Mouse (Mus musculus) kidney, postnatal 36 days (tissue): ENCODE results near the gene Cracr2b.
"Not testable (repeated sequence)": the region's sequence is repeated elsewhere in the genome, so short reads cannot be mapped to it uniquely, and the experiment has no call there.

Experiments
- DNase-seq, 2 experiments: peaks; one replicate each; pipeline ENCODE4 v3.0.0; 2021 to 2022; ENCODE audit warnings: mixed read lengths in 2 of 2

Gene Cracr2b

GRCm38 (mm10) chr7:141433517-141434400 is 27.1 kb upstream of the Cracr2b start:
- no peak for DNase-seq

DNA sequence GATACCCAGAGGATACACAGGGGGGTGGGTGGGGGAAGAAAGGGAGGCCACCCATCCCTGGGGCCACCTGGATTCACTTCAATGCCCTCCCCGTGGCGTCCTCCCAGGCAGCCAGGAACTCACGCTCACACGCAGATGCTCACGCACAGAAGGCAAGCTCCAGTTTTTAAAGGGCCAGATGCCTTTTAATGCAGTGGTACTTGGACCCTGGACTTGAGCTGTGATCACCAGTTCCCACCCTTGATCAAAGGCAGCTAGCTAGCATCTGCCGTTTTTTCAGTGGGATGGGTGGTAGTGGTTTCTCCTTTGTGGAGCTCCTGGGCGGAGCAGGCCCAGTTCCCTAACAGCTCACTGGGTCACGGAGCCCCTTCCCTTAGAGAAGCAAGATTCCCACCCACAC is 26.4 kb upstream of the Cracr2b start:
- peak; percentile 56 to 59 for DNase-seq

DNA sequence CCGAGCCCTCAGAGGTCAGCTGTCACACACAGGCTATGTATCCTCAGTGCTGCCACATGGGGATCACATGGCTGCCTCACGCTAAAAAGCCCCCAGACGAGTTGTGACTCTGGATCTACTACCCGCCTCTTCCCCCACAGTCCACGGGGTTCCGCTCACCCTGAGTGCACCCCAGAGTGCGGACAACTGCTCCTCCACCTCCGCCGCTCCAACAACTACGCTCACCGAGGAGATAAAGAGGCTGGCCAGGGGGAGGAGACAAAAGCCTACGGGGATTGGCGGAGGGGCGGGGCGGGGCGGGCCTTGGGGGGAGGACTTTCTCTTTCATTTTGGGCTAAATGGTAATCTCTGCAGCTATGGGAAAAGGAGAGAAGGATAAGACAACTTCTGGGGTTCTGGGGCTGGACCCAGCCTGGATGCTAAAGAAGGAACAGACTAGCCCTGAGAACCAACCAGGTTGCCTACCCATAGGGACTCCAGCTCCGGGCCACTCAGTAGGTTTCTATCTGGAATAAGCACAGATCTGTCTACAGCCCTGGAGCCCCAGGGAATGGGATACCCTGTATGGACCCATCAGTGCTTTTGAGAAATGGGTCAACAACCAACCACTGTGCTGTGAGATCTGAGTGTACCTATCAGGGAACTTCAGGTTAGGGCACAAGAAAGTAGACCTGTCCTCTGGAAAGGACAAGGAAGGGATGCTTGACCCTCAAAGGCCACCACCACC is 25.6 kb upstream of the Cracr2b start:
- DNase-seq: peak; percentile 65 to 76

DNA sequence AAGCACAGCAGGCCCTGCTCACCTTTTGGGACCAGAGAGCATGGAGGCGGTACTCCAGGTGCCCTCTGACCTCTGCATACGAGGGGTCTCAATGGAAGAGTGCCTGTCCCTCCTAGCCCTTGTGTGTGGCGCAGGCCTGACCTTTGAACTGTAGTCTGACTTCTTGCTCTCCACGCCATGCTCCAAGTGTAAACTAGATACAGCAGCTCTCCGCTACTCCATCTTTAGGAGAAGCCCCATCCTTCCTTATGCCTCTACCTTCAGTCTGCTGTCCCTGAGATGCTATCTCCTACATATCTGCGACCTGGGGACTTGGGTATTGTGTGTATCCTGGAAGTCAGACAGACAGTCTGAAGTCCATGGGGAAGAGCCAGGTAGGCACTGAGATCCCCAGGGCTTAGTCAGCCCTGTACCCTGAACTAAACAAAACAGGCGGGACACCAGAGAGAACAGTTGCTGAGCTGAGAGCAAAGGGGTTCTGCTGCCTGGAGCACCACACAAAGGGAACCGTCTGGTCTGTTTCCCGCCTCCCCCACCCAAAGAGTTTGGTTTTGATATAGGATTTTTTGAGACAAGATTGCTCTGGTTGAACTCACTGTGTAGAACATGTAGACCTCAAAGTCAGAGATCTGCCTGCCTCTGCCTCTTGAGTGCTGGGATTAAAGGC is 24.9 kb upstream of the Cracr2b start:
- peak in 1 of 2 experiments; percentile 47 for DNase-seq

- no peak for DNase-seq
These were observed 24.4 kb upstream of the Cracr2b start for GRCm38 (mm10) chr7:141436523-141436892.

- peak; percentile 81 to 91 for DNase-seq
These were observed 23.4 kb upstream of the Cracr2b start, which contains the start of gene Slc25a22 for GRCm38 (mm10) chr7:141437178-141438120. TSS of gene Slc25a22 (minus strand) at chr7:141437892.

DNA sequence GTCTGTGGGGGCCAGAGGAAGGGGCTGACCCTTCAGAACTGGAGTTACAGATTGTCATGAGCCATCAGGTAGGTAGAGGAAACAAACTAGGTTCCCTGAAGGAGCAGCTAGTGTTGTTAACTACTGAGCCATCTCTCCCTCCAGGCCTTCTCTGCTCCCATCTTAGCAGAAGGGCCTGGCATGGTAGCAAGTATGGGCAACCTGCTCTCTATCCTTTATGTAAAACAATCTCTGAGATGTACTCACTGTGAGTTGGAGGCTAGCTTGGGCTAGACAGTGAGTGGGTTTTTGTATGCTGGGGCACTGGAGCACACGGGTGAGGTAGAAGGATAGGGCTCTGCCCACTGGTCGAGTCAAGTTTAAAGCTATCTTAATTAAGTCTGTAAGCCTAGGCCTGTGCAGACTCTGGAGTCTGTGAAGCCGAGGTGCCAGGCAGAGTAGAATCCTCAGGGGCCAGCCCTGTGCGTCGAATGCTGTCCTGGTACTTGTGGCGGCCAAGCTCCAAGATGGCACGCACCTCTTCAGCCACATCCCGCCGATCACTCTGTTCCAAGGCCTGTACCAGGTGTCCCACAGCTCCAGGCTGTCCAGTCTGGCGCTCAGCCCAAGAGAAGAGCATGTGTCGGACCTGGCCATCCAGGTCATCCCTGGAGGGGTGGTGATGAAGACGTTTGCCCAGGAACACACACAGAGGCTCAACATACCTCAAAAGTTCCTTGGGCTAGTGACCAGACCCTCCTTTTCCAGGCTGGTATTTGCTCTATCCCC is 22.5 kb upstream of the Cracr2b start:
- DNase-seq: no peak

DNA sequence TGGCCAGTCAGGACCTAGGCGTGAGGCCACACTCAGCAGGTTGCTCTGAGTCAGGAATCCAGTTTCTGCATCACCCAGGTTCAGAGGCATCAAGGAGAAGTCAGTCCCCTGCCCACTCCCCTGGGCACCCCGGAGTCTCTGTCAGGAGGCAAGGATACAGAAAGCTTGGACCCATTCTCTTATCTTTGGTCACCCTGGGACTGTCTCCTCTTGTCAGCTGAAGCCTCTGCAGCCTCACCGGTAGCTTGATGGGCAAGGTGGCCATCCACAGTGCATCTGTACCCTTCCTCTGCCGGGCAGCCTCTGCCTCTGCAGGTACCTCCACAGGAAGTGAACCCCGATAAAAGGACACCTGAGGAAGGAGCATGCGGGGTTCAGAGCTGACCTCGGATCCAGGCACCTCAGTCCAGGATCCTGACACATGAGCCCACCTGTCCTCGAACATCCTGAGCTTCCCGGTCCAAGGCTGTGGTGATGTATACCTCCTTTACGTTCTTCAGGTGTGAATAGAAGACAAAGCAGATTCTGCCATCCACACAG is 21.7 kb upstream of the Cracr2b start:
- DNase-seq: no peak

GRCm38 (mm10) chr7:141439811-141440210 is 21.1 kb upstream of the Cracr2b start:
- no peak for DNase-seq

DNA sequence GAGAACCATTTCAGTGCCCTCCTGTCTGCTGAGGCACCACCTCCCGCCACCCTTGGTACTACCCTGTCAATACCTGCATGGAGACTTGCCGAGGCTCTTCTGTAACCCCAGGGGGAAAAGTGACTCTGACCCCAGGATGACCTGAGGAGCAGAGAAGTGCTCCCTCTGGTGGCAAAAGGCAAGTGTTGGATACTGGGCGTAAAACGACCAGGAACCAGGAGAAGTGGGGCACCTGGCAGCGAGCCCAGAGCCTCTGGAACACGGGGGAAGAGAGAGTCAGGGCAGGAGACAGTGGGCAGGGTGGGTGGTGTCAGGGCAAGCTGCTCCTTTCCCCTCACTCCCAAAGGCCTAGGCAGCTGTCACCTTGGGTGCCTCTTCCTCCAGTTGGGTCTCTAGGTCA is 20.3 kb upstream of the Cracr2b start:
- DNase-seq: peak; percentile 78 to 88

DNA sequence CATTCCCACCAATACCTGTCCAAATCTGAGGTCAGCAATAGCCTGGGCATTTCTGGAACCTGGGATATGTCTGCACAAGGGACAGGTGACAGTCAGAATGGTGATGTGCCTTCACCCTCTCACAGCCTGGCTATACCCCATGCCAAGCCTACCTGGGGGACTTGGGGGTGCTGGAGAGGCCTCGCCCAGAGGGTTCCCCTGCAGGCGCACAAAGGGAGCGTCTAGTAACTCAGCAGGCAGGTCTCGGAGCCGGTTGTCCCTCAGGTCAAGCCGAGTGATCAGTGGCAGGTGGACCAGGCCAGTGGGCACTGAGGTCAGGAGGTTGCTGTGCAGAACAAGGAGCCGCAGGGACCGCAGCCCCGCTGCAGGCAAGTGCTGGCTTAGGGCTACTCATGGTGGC is 19.4 kb upstream of the Cracr2b start:
- DNase-seq: no peak

DNA sequence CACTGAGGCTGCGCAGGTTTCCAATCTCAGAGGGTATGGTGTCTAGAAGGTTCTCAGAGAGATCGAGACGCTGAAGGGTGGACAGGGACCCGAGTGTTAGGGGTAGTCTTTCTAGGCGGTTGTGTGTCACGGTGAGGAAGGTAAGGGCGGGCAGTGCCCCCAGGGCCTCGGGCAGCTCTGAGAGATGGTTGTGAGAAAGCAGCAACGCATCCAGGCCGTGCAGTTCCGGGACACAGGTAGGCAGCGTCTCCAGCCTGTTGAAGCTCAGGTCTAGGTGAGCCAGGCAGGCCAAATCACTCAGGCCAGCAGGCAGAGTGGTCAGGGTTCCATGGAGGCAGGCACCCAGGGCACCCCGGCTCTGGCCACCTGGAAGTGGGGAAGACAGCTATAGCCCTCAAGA is 18.7 kb upstream of the Cracr2b start:
- no peak for DNase-seq

DNA sequence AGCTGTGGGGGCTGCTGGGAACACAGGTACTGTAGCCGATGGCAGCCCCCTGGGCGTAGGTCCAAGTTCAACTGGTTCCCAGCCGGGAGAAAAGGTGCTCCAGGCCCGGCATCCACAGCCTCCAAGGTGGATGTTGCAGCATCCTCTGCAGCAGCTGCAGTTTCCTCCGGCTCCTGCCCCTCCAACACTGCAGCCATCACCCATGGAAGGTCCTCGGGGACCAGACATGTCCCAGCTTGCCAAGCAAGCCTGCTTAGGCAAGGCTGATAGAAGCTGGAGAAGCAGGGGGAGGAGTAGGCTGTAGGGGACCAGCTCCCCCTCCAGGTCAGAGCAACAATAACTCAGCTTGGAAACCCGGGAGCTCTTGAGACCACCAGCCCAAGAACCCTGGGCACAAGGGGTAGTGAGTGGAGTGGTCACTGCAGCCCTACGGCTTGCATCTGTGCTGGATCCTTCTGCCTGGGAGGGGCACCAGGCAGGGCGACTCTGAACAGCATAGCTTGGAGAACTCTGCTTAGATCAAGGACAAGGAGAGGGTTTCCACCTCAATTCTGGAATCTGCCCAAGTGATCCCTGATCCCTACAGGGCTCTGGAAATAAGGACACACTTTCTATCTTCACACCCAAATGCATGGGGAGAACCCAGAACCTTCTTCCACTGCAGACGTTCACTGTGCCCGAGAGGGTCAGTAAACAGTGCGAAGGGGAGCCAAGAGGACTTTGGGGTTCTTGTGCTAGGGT is 17.6 kb upstream of the Cracr2b start:
- DNase-seq: peak in 1 of 2 experiments; percentile 42

- DNase-seq: peak; percentile 77 to 85
These were observed 17.1 kb upstream of the Cracr2b start, which contains the start of gene Pidd1 for GRCm38 (mm10) chr7:141443828-141444237. TSS of gene Pidd1 (minus strand) at chr7:141444025.

DNA sequence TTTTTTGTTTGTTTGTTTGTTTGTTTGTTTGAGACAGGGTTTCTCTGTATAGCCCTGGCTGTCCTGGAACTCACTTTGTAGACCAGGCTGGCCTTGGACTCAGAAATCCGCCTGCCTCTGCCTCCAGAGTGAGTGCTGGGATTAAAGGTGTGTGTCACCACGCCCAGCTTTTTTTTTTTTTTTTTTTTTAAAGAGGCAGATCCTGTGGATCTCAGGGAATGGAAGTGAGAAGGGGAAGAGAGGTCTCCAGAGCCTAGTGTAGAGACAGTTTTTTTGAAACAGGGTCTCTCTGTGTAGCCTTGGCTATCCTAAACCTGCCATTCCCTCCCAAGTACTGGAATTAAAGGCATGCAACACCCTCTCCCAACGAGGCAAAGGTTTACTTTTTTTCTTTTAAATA is 14.5 kb upstream of the Cracr2b start:
- not testable (repeated sequence) for DNase-seq

- DNase-seq: peak; percentile 95 to 96
These were observed 13.5 kb upstream of the Cracr2b start, which contains the start of gene Rplp2 for GRCm38 (mm10) chr7:141447110-141447991. TSS of gene Rplp2 (plus strand) at chr7:141447370.

DNA sequence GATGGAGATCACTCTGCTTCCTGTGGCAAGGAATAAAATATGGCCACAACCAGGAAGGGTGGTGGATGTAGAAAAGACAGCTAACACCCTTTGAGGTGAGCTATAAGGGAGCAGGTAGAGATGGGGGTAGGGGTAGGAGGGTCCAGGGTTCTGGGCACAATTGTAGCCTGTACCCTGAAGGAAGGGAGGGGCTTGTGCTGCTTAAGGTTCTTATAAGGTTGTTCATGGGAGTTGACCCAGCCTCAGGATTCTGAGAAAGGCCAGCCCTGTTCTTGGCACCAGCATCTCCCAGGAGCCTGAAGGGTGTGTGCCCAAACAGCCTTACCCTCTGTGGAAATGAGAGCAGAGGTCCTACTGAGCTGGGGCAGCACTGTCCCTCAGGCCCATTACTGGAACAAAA is 9.0 kb upstream of the Cracr2b start:
- no peak for DNase-seq

- DNase-seq: no peak
These were observed 7.3 kb upstream of the Cracr2b start for GRCm38 (mm10) chr7:141453636-141454035.

DNA sequence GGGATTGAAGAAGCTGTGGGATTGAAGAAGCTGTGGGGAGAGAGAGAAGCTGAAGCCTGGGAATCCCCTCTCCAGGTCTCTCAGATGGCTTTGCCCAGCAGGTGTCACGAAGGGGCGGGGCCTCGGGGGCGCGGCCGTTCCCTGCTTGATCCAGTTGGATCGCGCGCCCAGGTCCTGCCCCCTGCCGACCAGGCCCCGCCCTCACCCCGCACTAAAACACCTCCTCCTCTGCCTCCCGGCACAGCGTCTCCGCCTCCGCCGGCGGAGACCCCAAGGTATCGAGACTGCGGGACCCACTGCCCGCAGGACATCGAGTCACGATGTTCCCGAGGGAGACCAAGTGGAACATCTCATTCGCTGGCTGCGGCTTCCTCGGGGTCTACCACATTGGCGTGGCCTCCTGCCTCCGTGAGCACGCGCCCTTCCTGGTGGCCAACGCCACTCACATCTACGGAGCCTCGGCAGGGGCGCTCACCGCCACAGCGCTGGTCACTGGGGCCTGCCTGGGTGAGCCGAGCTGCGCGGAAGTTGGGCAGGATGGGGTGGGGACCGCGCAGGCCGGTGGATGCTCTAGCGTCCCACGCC is 5.8 kb upstream of the Cracr2b start, which contains the start of gene Pnpla2:
Gene Pnpla2 (plus strand): TSS at position 232 of the 585 bp plus-strand sequence.
- DNase-seq: peak; percentile 98 to 100
